Mouse (Mus musculus) forebrain, postnatal 0 days (tissue): Measurements from ENCODE around the gene Pdzph1. TPM values are rescaled to one million over a fixed set of nuclear protein-coding genes. Genes with fewer than 3 reads are reported as not detected.

Source experiments
- ATAC-seq: fragments of 200-750 bp; cut with Nextera tagmentation; 2 replicates; pipeline ENCODE4 v1.8.0; 2017; ENCODE audit warnings: mild to moderate bottlenecking, moderate library complexity
- DNase-seq: peaks from one replicate; pipeline ENCODE4 v3.0.0-alpha.2; 2015
- H3K27ac ChIP-seq: fragments of 300-500 bp; sonication (generic); 2 replicates; pipeline ENCODE4 v1.5.1; 2014; ENCODE audit warnings: low read depth, mild to moderate bottlenecking, antibody characterized with exemption, low read length, moderate library complexity, mixed read lengths
- H3K27me3 ChIP-seq: fragments of 300-500 bp; sonication (generic); 2 replicates; pipeline ENCODE4 v1.6.1; 2014; ENCODE audit warnings: mild to moderate bottlenecking, low read length, mixed read lengths; ENCODE audit not compliant: insufficient read depth
- H3K36me3 ChIP-seq: fragments of 300-500 bp; sonication (generic); 2 replicates; pipeline ENCODE4 v1.6.1; 2014; ENCODE audit warnings: mild to moderate bottlenecking, moderate library complexity; ENCODE audit not compliant: insufficient read depth
- H3K4me1 ChIP-seq: fragments of 300-500 bp; sonication (generic); 2 replicates; pipeline ENCODE4 v1.6.1; 2014; ENCODE audit warnings: antibody characterized with exemption; ENCODE audit not compliant: insufficient read depth
- H3K4me2 ChIP-seq: fragments of 300-500 bp; sonication (generic); 2 replicates; pipeline ENCODE4 v1.6.1; 2014; ENCODE audit warnings: low read depth, mild to moderate bottlenecking, moderate library complexity
- H3K4me3 ChIP-seq: fragments of 300-500 bp; sonication (generic); 2 replicates; pipeline ENCODE4 v1.5.1; 2014; ENCODE audit warnings: low read depth, low read length, mixed read lengths
- H3K9ac ChIP-seq: fragments of 300-500 bp; sonication (generic); 2 replicates; pipeline ENCODE4 v1.6.1; 2014; ENCODE audit warnings: mild to moderate bottlenecking
- H3K9me3 ChIP-seq: fragments of 300-500 bp; sonication (generic); 2 replicates; pipeline ENCODE4 v1.6.1; 2016; ENCODE audit warnings: low read length
- CTCF ChIP-seq: sonication (generic); IDR thresholded peaks from 2 replicates; pipeline ENCODE4 v1.5.1; 2016; ENCODE audit warnings: antibody characterized with exemption, control low read depth, low read depth
- WGBS: fragments of 180-500 bp; shearing (Covaris S2); extraction: QIAGEN DNeasy Blood & Tissue Kit; methylation state at CpG from one replicate; pipeline ENCODE4 v1.1.7; 2014; 5-methylcytosine and 5-hydroxymethylcytosine counted together
- polyA plus RNA-seq: library from polyadenylated mRNA; unstranded; fragments of >200 nt; fragmentation: Nextera tagmentation; extraction: Ambion mirVana; gene quantifications from 2 replicates; pipeline ENCODE4 v1.2.1, GENCODE M21; 2015
- total RNA-seq: library from RNA; depleted of rRNA; stranded (reverse); fragments of >200 nt; gene quantifications from 2 replicates; pipeline ENCODE4 v1.2.3, GENCODE M21; 2014; rRNA removed

Gene Pdzph1
- total and polyA plus RNA-seq, 2 experiments from 2014 or later = 5.3 to 6.9 TPM

DNA sequence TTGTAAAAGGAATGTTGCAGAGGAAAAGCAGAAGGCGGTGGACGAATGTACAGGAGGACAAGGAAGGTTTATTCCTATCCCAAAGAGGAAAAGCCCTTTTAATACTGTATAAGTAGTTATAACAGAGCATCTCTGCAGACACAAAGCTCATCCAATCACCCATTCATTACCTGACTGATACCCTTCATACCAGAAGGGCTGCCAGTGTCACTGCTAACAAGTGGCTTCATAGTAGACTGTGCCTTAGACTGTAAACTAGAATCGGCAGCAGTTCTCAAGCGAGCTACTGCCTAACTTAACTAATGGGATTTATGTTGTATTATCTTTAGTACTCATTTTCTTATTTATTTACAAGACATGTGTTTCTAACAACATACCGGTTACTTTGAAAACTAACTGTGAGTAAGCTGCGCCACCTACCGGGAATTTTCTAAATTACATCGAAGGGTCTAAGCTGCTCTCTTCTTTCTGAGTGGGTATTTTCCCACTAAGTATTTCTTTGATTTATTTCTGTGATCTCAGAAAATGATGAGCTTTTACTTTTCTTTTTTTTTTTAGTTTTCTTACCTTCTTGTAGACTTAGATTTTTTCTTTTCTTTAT, 82.0 kb downstream of the Pdzph1 start:
- DNase-seq (peak; percentile 91), ATAC-seq (peak; percentile 66; the same call in 1 of the 2 replicates)
- H3K27ac ChIP-seq = no peak overlapping the region
- no peaks in the 10 kb centered on the region for H3K27me3 ChIP-seq
- no peaks in the 10 kb centered on the region for H3K36me3 ChIP-seq
- WGBS = 35% methylated on average over 8 of the region's 8 CpGs
- no peak overlapping the region for H3K9ac ChIP-seq
- peak; percentile 77 for TF ChIP-seq CTCF
- no peak overlapping the region for H3K4me2 ChIP-seq
- H3K4me3 ChIP-seq = no peak overlapping the region
- no peaks in the 10 kb centered on the region for H3K4me1 ChIP-seq
- H3K9me3 ChIP-seq = no peaks in the 10 kb centered on the region

DNA sequence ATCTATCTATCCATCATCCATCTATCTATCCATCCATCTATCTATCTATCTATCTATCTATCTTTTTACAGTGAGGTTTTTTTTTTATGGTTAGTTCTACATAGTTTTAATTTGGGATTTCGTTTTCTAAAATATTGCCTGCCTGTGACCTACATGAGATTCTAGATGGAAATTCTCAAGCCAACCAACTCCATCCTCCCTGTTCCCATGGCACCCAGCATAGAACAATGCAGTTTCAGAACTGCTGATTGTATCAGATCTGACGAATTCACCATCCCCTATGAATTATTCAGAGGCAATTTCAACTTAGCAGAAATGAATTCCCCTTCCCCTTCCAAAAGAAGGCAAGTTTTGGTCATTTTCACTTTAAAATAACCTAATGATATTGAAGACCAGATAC, 85.2 kb downstream of the Pdzph1 start:
- Histone ChIP-seq H3K4me1 (no peaks in the 10 kb centered on the region), H3K27me3 (no peaks in the 10 kb centered on the region), H3K4me3 (no peak overlapping the region), H3K36me3 (no peaks in the 10 kb centered on the region), H3K9me3 (no peaks in the 10 kb centered on the region), H3K4me2 (no peak overlapping the region), H3K9ac (no peak overlapping the region), H3K27ac (no peak overlapping the region)
- no peak for TF ChIP-seq CTCF
- WGBS = 44% methylated on average over 2 of the region's 2 CpGs
- ATAC-seq = peak; percentile 73; the same call in 1 of the 2 replicates
- DNase-seq = no peak

DNA sequence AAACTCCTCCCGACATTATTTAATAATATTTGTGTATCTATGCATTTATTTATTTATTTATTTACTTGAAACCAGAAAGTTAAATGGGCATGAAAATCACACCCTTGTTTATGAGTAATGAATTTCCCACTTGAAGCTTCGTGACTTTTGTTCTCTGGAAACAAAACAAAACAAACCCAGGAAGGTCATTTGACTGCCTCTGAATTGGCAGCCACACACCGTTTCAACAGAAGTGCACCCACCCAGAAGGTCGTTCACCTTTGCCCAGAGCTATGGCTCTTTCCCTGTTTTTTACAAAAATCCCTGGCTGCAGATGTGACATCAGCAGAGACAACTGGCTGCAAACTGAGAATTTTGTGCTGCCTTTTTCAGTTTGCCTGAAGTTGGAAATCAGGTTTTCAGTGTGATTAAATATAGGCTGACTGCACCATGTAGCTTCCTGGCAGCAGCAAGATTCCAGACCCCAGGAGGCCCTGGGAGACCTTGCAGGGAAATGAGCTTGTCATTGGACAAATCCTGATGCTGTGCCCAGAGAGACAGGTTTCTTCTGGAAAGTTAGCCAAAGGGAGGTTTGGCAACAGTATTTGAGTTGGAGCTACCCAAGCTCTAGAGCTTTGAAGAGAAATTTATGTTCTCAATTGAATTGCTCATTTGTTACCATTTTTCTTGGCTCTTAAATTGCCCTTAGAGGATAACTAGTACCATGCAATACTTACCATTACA, 99.5 kb downstream of the Pdzph1 start:
- no peak for TF ChIP-seq CTCF
- ATAC-seq (no peak), DNase-seq (no peak)
- H3K9ac ChIP-seq = no peak overlapping the region
- 40% methylated on average over 4 of the region's 4 CpGs for WGBS
- no peaks in the 10 kb centered on the region for H3K9me3 ChIP-seq
- 0 out of 2 replicates have a peak, but pooled peaks cover 6% of the 10 kb centered on the region for H3K4me1 ChIP-seq
- H3K27ac ChIP-seq = no peak overlapping the region
- H3K4me2 ChIP-seq = no peak overlapping the region
- no peaks in the 10 kb centered on the region for H3K36me3 ChIP-seq
- H3K4me3 ChIP-seq = no peak overlapping the region
- no peaks in the 10 kb centered on the region for H3K27me3 ChIP-seq

DNA sequence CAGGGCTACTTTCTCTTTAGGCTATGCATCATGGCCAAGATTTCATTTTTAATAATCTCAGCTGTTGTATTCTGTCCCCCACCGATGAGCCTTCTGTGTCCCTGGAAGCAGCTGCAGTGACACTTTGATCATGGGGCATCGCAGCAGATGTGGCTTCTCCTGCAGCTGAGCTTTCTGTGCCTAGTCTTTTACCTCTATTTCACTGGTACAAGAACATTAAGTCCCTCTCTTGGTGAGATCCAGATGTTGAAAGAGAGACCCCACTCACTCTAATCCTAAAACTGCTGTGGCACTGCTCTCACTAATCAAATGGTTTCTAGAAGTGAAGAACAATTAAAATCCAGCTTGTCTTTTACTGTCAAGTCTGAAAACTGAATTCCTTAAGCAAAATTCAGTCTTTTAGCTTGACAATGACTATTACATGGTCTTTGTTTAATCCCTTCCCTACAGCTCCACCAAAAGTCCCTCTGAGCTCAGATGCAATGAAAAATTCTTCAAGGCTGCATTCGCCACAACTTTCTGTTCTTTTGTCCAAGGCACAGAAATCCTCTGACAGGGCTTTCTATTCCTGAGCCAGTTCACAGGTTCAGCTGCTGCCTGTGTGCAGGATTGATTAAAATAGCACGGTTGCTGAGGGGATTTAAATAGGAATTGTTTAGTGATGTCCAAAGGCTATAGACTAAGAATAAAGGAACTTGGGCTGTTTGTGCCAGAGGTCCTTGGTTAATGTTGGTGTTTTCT, 101.1 kb downstream of the Pdzph1 start:
- 21% methylated on average over 4 of the region's 4 CpGs for WGBS
- no peak overlapping the region for H3K27ac ChIP-seq
- no peak for ATAC-seq

DNA sequence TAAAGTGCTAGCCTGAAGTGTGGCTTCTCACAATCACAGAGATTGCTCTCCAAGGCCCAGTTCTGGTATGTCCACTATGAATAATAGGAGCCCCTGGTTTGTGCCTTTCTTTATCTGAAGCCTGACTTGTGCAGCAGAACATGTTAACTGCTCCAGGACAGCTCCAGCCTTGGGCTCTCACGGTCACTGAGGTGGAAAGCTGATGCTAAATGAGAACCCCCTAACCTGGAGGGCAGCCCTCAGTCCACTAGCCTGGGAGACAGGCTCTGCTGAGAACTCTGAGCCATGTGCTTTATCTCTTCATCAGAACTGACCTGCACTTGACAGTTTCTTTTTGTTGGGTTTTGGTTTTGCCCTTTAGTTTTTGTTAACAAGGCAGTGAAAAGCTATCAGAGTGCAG, 106.8 kb downstream of the Pdzph1 start:
- no peak for ATAC-seq
- H3K27ac ChIP-seq = no peak overlapping the region
- no peak overlapping the region for H3K4me3 ChIP-seq
- H3K27me3 ChIP-seq = no peaks in the 10 kb centered on the region
- H3K4me2 ChIP-seq = no peak overlapping the region
- no peaks in the 10 kb centered on the region for H3K9me3 ChIP-seq
- no peaks in the 10 kb centered on the region for H3K4me1 ChIP-seq
- H3K36me3 ChIP-seq = no peaks in the 10 kb centered on the region
- 32% methylated on average over 1 of the region's 1 CpGs for WGBS
- DNase-seq = no peak
- TF ChIP-seq CTCF = no peak
- H3K9ac ChIP-seq = no peak overlapping the region

More for the DNA sequence above, 101.1 kb downstream of the Pdzph1 start:
- Histone ChIP-seq H3K27me3 (no peaks in the 10 kb centered on the region), H3K9me3 (no peaks in the 10 kb centered on the region), H3K4me2 (no peak overlapping the region), H3K9ac (no peak overlapping the region), H3K4me1 (0 out of 2 replicates have a peak, but pooled peaks cover 6% of the 10 kb centered on the region), H3K36me3 (no peaks in the 10 kb centered on the region), H3K4me3 (no peak overlapping the region)
- no peak for DNase-seq
- no peak for TF ChIP-seq CTCF

DNA sequence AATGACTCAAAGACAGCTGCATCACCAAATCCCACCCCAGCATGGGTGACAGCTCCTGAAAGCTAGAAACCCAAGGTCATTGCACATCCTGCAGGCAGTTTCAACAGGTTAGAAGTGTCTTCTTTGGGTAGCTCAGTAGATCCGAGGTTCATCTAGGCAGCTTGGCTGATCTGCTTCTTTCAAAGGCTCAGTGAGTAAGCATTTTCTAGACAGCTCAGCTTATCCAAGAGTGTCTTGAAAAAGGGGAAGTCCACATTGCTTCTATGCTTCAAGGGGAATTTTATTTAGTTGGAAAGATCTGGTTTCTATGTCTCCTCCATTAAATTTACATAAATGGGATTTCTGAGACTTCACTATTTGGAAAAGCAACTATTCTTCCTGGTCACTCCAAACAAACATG, 117.8 kb downstream of the Pdzph1 start:
- no peaks in the 10 kb centered on the region for H3K36me3 ChIP-seq
- WGBS = 76% methylated on average over 1 of the region's 1 CpGs
- H3K27me3 ChIP-seq = no peaks in the 10 kb centered on the region
- H3K4me1 ChIP-seq = no peaks in the 10 kb centered on the region
- H3K9me3 ChIP-seq = no peaks in the 10 kb centered on the region
- H3K4me3 ChIP-seq = no peak overlapping the region
- H3K27ac ChIP-seq = no peak overlapping the region
- DNase-seq (no peak), ATAC-seq (no peak)
- no peak overlapping the region for H3K9ac ChIP-seq
- no peak for TF ChIP-seq CTCF
- no peak overlapping the region for H3K4me2 ChIP-seq

DNA sequence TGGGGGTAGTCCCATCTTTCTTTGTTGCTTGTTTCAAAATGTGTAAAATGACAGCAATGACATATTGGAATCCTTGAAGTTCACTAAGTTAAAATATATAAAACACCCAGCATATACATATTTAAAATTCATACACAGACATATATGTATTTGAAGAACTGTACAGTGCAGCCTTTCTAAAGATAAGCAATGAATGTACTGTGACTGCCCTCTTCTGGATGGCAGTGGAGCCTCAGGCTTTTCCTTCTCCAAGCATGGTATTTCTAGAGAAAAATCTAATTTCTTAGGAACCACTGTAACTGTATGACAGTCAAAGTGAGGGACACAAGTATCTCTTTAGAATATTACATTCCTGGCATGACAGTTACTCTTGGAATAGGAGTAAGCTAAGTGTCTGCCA, 120.4 kb downstream of the Pdzph1 start:
- no peak overlapping the region for H3K9ac ChIP-seq
- no peaks in the 10 kb centered on the region for H3K4me1 ChIP-seq
- no peak overlapping the region for H3K27ac ChIP-seq
- DNase-seq = peak; percentile 71
- ATAC-seq = peak; percentile 95
- no peak overlapping the region for H3K4me3 ChIP-seq
- no peaks in the 10 kb centered on the region for H3K36me3 ChIP-seq
- H3K27me3 ChIP-seq = no peaks in the 10 kb centered on the region
- no peaks in the 10 kb centered on the region for H3K9me3 ChIP-seq
- no peak overlapping the region for H3K4me2 ChIP-seq
- peak; percentile 78 for TF ChIP-seq CTCF

Other genes with a start within 250 kb of the Pdzph1 start
- 2.9 and 4.2 TPM in 2 replicates for gene Nudt12, start 22.0 kb upstream of the Pdzph1 start, total RNA-seq
- gene Nudt12, start 22.0 kb upstream of the Pdzph1 start, polyA plus RNA-seq = 1.2 and 2.5 TPM in 2 replicates